Mouse (Mus musculus) MEL (cell line): ENCODE measurements around the gene Serpinf2. TPM values are rescaled to one million over a fixed set of nuclear protein-coding genes. Genes with fewer than 3 reads are reported as not detected.
A peak's percentile ranks its signal among the peaks of the same experiment; 100 is the strongest.

Experiments used
- DNase-seq: peaks from one replicate; pipeline ENCODE4 v3.0.0; 2011; ENCODE audit warnings: low read depth, low spot score
- H3K27ac ChIP-seq: 2 replicates; pipeline ENCODE4 v1.5.1; 2012; ENCODE audit warnings: low read depth, mild to moderate bottlenecking, control low read depth, low read length, moderate library complexity; ENCODE audit not compliant: control insufficient read depth
- H3K27me3 ChIP-seq, 2 experiments: fragments of 150-350 bp in 1 of 2; sonication (generic) in 1 of 2; 2 replicates each; pipeline ENCODE4 v1.6.1; 2012; ENCODE audit warnings: low read length in 2 of 2, mild to moderate bottlenecking in 2 of 2, improper control_type of control experiment in 1 of 2, moderate library complexity in 1 of 2; ENCODE audit not compliant: insufficient read depth in 2 of 2, control insufficient read depth in 1 of 2
- H3K36me3 ChIP-seq, 2 experiments: 2 replicates each; pipeline ENCODE4 v1.6.1; 2012 to 2014; ENCODE audit warnings: low read length in 2 of 2, improper control_type of control experiment in 1 of 2, inconsistent platforms in 1 of 2, mild to moderate bottlenecking in 1 of 2; ENCODE audit not compliant: insufficient read depth in 2 of 2, control insufficient read depth in 1 of 2
- H3K4me1 ChIP-seq, 2 experiments: fragments of 150-350 bp in 1 of 2; sonication (generic) in 1 of 2; 2 replicates each; pipeline ENCODE4 v1.6.1; 2012; ENCODE audit warnings: low read length in 2 of 2, improper control_type of control experiment in 1 of 2, mild to moderate bottlenecking in 1 of 2; ENCODE audit not compliant: insufficient read depth in 2 of 2, control insufficient read depth in 1 of 2
- H3K4me3 ChIP-seq, 2 experiments: fragments of 150-350 bp in 1 of 2; sonication (generic) in 1 of 2; 2 replicates each; pipeline ENCODE4 v1.5.1; 2012; ENCODE audit warnings: low read depth in 2 of 2, low read length in 2 of 2, mild to moderate bottlenecking in 2 of 2, moderate library complexity in 2 of 2, control low read depth in 1 of 2, improper control_type of control experiment in 1 of 2; ENCODE audit not compliant: control insufficient read depth in 1 of 2, insufficient read depth in 1 of 2
- H3K79me2 ChIP-seq: 2 replicates; pipeline ENCODE4 v1.6.1; 2012; ENCODE audit warnings: mild to moderate bottlenecking, low read length, moderate library complexity; ENCODE audit not compliant: control insufficient read depth, poor library complexity, insufficient read depth
- H3K9ac ChIP-seq: 2 replicates; pipeline ENCODE4 v1.6.1; 2012; ENCODE audit warnings: low read depth, mild to moderate bottlenecking, control low read depth, low read length, moderate library complexity; ENCODE audit not compliant: control insufficient read depth, poor library complexity, severe bottlenecking
- H3K9me3 ChIP-seq: fragments of 150-350 bp; sonication (generic); replicated peaks from 2 replicates; pipeline ENCODE4 v1.6.1; 2012; ENCODE audit warnings: mild to moderate bottlenecking, low read length, improper control_type of control experiment, moderate library complexity; ENCODE audit not compliant: insufficient read depth
- BHLHE40 ChIP-seq: IDR thresholded peaks from 2 replicates; pipeline ENCODE4 v1.6.1; 2012; ENCODE audit warnings: low read depth, mild to moderate bottlenecking, inconsistent platforms, low read length, improper control_type of control experiment, borderline replicate concordance
- CHD2 ChIP-seq: IDR thresholded peaks from 2 replicates; pipeline ENCODE4 v1.6.1; 2011; ENCODE audit warnings: low read length, improper control_type of control experiment
- CTCF ChIP-seq, 3 experiments: IDR thresholded peaks in 2 of 3; conservative IDR thresholded peaks in 1 of 3; 2 replicates each; pipeline ENCODE4 v1.5.1; 2011 to 2012; ENCODE audit warnings: low read length in 3 of 3, low read depth in 2 of 3, mild to moderate bottlenecking in 2 of 3, improper control_type of control experiment in 1 of 3, inconsistent platforms in 1 of 3, mixed read lengths in 1 of 3, moderate library complexity in 1 of 3; ENCODE audit not compliant: control insufficient read depth in 1 of 3, insufficient read depth in 1 of 3, poor library complexity in 1 of 3, severe bottlenecking in 1 of 3
- E2F4 ChIP-seq: IDR thresholded peaks from 2 replicates; pipeline ENCODE4 v1.6.1; 2011; ENCODE audit warnings: low read depth, low read length, improper control_type of control experiment, borderline replicate concordance
- ELF1 ChIP-seq: IDR thresholded peaks from 2 replicates; pipeline ENCODE4 v1.6.1; 2014; ENCODE audit warnings: low read depth, mild to moderate bottlenecking, inconsistent platforms, low read length, improper control_type of control experiment, moderate library complexity
- EP300 ChIP-seq, 2 experiments: IDR thresholded peaks; 2 replicates each; pipeline ENCODE4 v1.6.1; 2011; ENCODE audit warnings: improper control_type of control experiment in 2 of 2, low read length in 2 of 2, low read depth in 1 of 2, mild to moderate bottlenecking in 1 of 2
- ETS1 ChIP-seq: IDR thresholded peaks from 2 replicates; pipeline ENCODE4 v1.6.1; 2012; ENCODE audit warnings: low read depth, mild to moderate bottlenecking, inconsistent platforms, low read length, improper control_type of control experiment, moderate library complexity
- GATA1 ChIP-seq: IDR thresholded peaks from 2 replicates; pipeline ENCODE4 v1.6.1; 2011; ENCODE audit warnings: low read depth, low read length, improper control_type of control experiment
- HCFC1 ChIP-seq: IDR thresholded peaks from 2 replicates; pipeline ENCODE4 v1.6.1; 2012; ENCODE audit warnings: low read depth, mild to moderate bottlenecking, inconsistent platforms, low read length, improper control_type of control experiment, moderate library complexity
- MAX ChIP-seq: IDR thresholded peaks from 2 replicates; pipeline ENCODE4 v1.6.1; 2011; ENCODE audit warnings: low read length, improper control_type of control experiment
- MAZ ChIP-seq: IDR thresholded peaks from 2 replicates; pipeline ENCODE4 v1.6.1; 2012; ENCODE audit warnings: low read depth, mild to moderate bottlenecking, inconsistent platforms, low read length, improper control_type of control experiment
- MEF2A ChIP-seq: IDR thresholded peaks from 2 replicates; pipeline ENCODE4 v1.6.1; 2014; ENCODE audit warnings: low read depth, mild to moderate bottlenecking, inconsistent platforms, low read length, improper control_type of control experiment; ENCODE audit not compliant: poor library complexity, insufficient replicate concordance, severe bottlenecking; ENCODE audit errors: extremely low read depth
- MXI1 ChIP-seq: IDR thresholded peaks from 2 replicates; pipeline ENCODE4 v1.6.1; 2011; ENCODE audit warnings: mild to moderate bottlenecking, low read depth, low read length, improper control_type of control experiment
- MYB ChIP-seq: IDR thresholded peaks from 2 replicates; pipeline ENCODE4 v1.6.1; 2011; ENCODE audit warnings: mild to moderate bottlenecking, low read depth, low read length, improper control_type of control experiment
- NELFE ChIP-seq: IDR thresholded peaks from 2 replicates; pipeline ENCODE4 v1.6.1; 2011; ENCODE audit warnings: low read depth, low read length, improper control_type of control experiment
- POLR2AphosphoS5 ChIP-seq: IDR thresholded peaks from 2 replicates; pipeline ENCODE4 v1.6.1; 2012; ENCODE audit warnings: low read depth, borderline replicate concordance, mild to moderate bottlenecking, inconsistent platforms, low read length, moderate library complexity, mixed read lengths
- RAD21 ChIP-seq: IDR thresholded peaks from 2 replicates; pipeline ENCODE4 v1.6.1; 2011; ENCODE audit warnings: mild to moderate bottlenecking, low read depth, low read length, improper control_type of control experiment
- SIN3A ChIP-seq: IDR thresholded peaks from 2 replicates; pipeline ENCODE4 v1.6.1; 2012; ENCODE audit warnings: low read length, improper control_type of control experiment, inconsistent platforms
- SMC3 ChIP-seq: IDR thresholded peaks from 2 replicates; pipeline ENCODE4 v1.6.1; 2011; ENCODE audit warnings: low read depth, low read length, improper control_type of control experiment
- TBP ChIP-seq: IDR thresholded peaks from 2 replicates; pipeline ENCODE4 v1.8.0; 2011; ENCODE audit warnings: low read depth, low read length, improper control_type of control experiment
- TCF12 ChIP-seq: IDR thresholded peaks from 2 replicates; pipeline ENCODE4 v1.6.1; 2014; ENCODE audit warnings: low read depth, mild to moderate bottlenecking, inconsistent platforms, low read length, improper control_type of control experiment, moderate library complexity
- USF1 ChIP-seq: IDR thresholded peaks from 2 replicates; pipeline ENCODE4 v1.6.1; 2014; ENCODE audit warnings: low read depth, mild to moderate bottlenecking, inconsistent platforms, low read length, improper control_type of control experiment, moderate library complexity
- USF2 ChIP-seq, 2 experiments: IDR thresholded peaks; 2 replicates each; pipeline ENCODE4 v1.6.1; 2011 to 2012; ENCODE audit warnings: improper control_type of control experiment in 2 of 2, low read length in 2 of 2, borderline replicate concordance in 1 of 2, inconsistent platforms in 1 of 2, low read depth in 1 of 2, mild to moderate bottlenecking in 1 of 2; ENCODE audit not compliant: insufficient read depth in 1 of 2
- ZC3H11A ChIP-seq: IDR thresholded peaks from 2 replicates; pipeline ENCODE4 v1.6.1; 2012; ENCODE audit warnings: low read depth, mild to moderate bottlenecking, inconsistent platforms, low read length, improper control_type of control experiment
- polyA plus RNA-seq, 2 experiments: library from polyadenylated mRNA; stranded (reverse) in 1 of 2; unstranded in 1 of 2; fragments of >175 nt in 1 of 2; fragments of >200 nt in 1 of 2; gene quantifications; 2 replicates each; pipeline versions ENCODE4 v1.2.1 to v1.2.4; 2012; ENCODE audit warnings: low replicate concordance in 2 of 2, low read depth in 1 of 2; ENCODE audit not compliant: insufficient read length in 2 of 2, insufficient read depth in 1 of 2, missing spikeins in 1 of 2
- total RNA-seq: library from RNA; depleted of rRNA; stranded (reverse); fragments of 300-350 nt; gene quantifications from 2 replicates; pipeline ENCODE4 v1.2.3, GENCODE M21; 2012

Serpinf2 gene
- total and polyA plus RNA-seq, 3 experiments: 0.07 TPM; not detected in 2

- Histone ChIP-seq H3K9me3 (no peaks in the 10 kb centered on the region), H3K9ac (peak overlapping the region; percentile 36), H3K27ac (peak overlapping the region; percentile 99)
- TF ChIP-seq TBP (peak; percentile 39; the same call in 1 of the 2 replicates), ETS1 (peak; percentile 43; the same call in 1 of the 2 replicates), MAX (peak; percentile 11), SIN3A (peak; percentile 21; the same call in 1 of the 2 replicates), NELFE (no peak), ELF1 (0 out of 2 replicates have a peak, but pooled peaks have one; percentile 26), GATA1 (peak; percentile 44; the same call in 1 of the 2 replicates), POLR2AphosphoS5 (no peak), MXI1 (no peak), ZC3H11A (peak; percentile 35), CHD2 (peak; percentile 47), CTCF (IDR thresholded peaks at IDR 0.05 in 2 of 3, conservative IDR thresholded peaks at IDR 0.05 in 1 of 3; ENCODE audit: control insufficient read depth in 1 of 3, insufficient read depth in 1 of 3, low read depth in 2 of 3, low read length in 3 of 3, poor library complexity in 1 of 3, severe bottlenecking in 1 of 3) (peak; percentile 60 to 95 (median 86)), EP300 (IDR thresholded peaks at IDR 0.05; ENCODE audit: low read depth in 1 of 2, low read length in 2 of 2) (peak in 1 of 2 experiments; percentile 35; a peak in 2 of 4 replicates), HCFC1 (peak; percentile 65), SMC3 (peak; percentile 57), USF1 (peak; percentile 19; the same call in 1 of the 2 replicates), USF2 (IDR thresholded peaks at IDR 0.05; ENCODE audit: borderline replicate concordance in 1 of 2, insufficient read depth in 1 of 2, low read depth in 1 of 2, low read length in 2 of 2) (no peak), BHLHE40 (peak; percentile 28; the same call in 1 of the 2 replicates), MEF2A (no peak), RAD21 (peak; percentile 42), E2F4 (no peak), MAZ (peak; percentile 89), TCF12 (no peak), MYB (no peak)
- TF ChIP-seq, all 39 proteins: peak for 16
- peaks cover 8% of the 10 kb centered on the region; the same call in 1 of the 2 replicates for H3K79me2 ChIP-seq
- H3K4me1 ChIP-seq: peaks cover 14 to 47% of the 10 kb centered on the region in 2 experiments
- H3K27me3 ChIP-seq: no peaks in the 10 kb centered on the region
- H3K36me3 ChIP-seq: peaks cover 0 to 34% of the 10 kb centered on the region in 2 experiments; a peak in 2 of 4 replicates
- DNase-seq: peak; percentile 91
- H3K4me3 ChIP-seq: peak overlapping the region; percentile 6 to 35
Measured at GRCm38 (mm10) chr11:75458169-75458568, 18.8 kb upstream of the Serpinf2 start.
